Mouse (Mus musculus) cortical plate, adult 2 months (tissue): ENCODE data around the gene Klhdc8b. TPM values are rescaled to one million over a fixed set of nuclear protein-coding genes. Genes with fewer than 3 reads are reported as not detected.
A peak's percentile ranks its signal among the peaks of the same experiment; 100 is the strongest.

Experiments used
- H3K27ac ChIP-seq: fragments of 200-500 bp; 2 replicates; pipeline ENCODE4 v1.5.1; 2012; ENCODE audit warnings: low read length, control low read depth, inconsistent platforms; ENCODE audit not compliant: insufficient read depth
- H3K4me1 ChIP-seq: fragments of 200-500 bp; 2 replicates; pipeline ENCODE4 v1.6.1; 2011; ENCODE audit warnings: low read length; ENCODE audit not compliant: control insufficient read depth, insufficient read depth
- H3K4me3 ChIP-seq: fragments of 200-500 bp; 2 replicates; pipeline ENCODE4 v1.5.1; 2011; ENCODE audit warnings: mild to moderate bottlenecking, low read length, control low read depth; ENCODE audit not compliant: insufficient read depth
- CTCF ChIP-seq: fragments of 200-500 bp; IDR thresholded peaks from 2 replicates; pipeline ENCODE4 v1.5.1; 2011; ENCODE audit warnings: mild to moderate bottlenecking, control low read depth, low read length; ENCODE audit not compliant: insufficient read depth; ENCODE audit errors: extremely low read depth
- POLR2A ChIP-seq: fragments of 200-500 bp; IDR thresholded peaks from 2 replicates; pipeline ENCODE4 v1.6.1; 2011; ENCODE audit warnings: mild to moderate bottlenecking, low read length, control low read depth; ENCODE audit not compliant: insufficient read depth; ENCODE audit errors: extremely low read depth
- polyA plus RNA-seq: library from polyadenylated mRNA; depleted of rRNA; stranded (reverse); fragments of >200 nt; gene quantifications from 2 replicates; pipeline ENCODE4 v1.2.3, GENCODE M21; 2012

Klhdc8b gene
- polyA plus RNA-seq, 1 experiment, result 44.9 TPM

DNA sequence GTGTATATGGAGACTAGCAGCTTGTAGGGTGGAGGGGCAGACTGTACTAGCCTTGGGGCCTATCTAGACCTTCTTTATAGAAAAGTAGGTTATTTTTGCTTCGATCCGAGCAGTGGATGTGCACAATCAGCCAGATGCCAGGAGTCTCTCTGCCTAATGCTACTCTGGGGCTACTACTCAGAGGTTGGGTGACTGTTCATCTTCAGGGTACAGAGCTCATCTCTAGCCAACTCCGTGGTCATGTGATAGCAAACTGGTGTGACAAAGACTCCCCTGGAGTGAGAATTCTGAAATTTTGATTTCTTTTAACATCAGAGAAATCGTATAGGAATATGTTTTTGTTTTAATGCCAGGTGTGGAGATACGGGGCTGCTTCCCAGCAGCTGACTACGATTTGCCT lies 8.5 kb downstream of the Klhdc8b start:
- no peak overlapping the region for H3K27ac ChIP-seq
- peaks cover 4% of the 10 kb centered on the region for H3K4me1 ChIP-seq
- H3K4me3 ChIP-seq, result peak overlapping the region; percentile 66
- TF ChIP-seq CTCF, result no peak
- TF ChIP-seq POLR2A, result no peak

DNA sequence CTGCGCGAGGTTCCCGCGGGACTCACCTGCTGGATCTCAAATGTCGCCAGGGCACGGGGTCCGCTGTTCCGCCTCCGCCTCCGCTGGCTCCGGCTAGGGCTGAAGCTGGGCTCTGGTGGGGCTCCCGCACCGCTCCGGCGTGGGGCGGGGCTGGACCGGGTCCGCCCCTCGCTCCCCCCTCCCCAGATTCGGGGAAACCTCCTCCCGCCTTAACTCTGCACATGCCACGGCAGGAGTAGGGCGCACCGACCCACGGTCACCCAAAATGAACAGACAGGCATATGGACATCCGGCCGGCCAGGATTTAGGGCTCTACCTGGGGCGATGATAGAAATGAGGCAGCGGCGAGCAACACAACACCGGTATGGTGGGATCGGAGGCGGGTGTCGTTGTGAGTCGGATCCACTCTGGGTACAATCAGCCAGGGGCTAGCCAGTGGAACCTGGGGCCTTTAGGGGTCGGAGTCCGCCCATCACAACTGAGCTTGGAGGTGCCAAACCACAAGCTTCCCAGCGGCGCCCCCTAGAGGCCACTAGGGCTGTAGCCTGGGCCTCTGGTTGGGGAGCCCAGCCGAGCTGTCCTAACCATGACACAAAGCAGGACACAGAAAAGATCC lies 9.0 kb downstream of the Klhdc8b start:
- Histone ChIP-seq H3K4me1 (peaks cover 4% of the 10 kb centered on the region), H3K27ac (peak overlapping the region; percentile 33; the same call in 1 of the 2 replicates), H3K4me3 (peak overlapping the region; percentile 66)
- no peak for TF ChIP-seq POLR2A
- TF ChIP-seq CTCF, result peak; percentile 60

DNA sequence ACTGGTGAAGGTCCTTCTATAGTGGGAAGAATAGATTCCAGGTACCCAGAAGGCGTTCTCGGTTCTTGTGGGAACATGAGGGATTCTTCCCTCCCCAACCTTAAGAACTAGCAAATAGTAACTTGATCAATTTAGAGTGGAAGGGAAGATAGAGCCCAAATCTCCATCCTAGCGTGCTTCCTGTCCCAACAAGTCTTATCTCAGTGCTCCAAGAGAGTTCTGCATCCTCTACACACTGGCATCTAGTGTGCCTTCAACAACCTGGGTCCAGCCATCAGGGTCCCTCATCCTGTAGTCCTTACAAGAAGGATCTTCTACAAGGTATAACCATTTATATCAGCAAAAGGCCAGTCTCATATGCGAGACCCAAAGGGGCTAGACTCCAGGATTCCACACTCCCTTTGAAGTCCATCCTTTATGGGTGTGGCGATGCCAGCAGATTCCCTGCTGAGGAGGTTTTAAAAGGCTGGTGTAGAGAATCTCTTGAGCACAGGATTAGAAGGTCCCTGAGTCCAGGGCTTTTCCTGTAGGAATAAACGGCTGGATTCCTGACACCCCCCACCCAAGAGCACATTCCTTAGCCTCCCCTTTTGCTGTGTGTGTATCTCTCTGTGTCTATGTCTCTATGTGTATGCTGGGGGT lies 9.7 kb downstream of the Klhdc8b start:
- Histone ChIP-seq H3K4me3 (peak overlapping the region; percentile 66), H3K27ac (no peak overlapping the region; the same call in 1 of the 2 replicates), H3K4me1 (peaks cover 4% of the 10 kb centered on the region)
- TF ChIP-seq POLR2A (no peak), CTCF (no peak)

GRCm38 (mm10) chr9:108451170-108451493 lies 10.2 kb downstream of the Klhdc8b start:
- no peak for TF ChIP-seq POLR2A
- TF ChIP-seq CTCF, result no peak
- Histone ChIP-seq H3K4me3 (peak overlapping the region; percentile 5; the same call in 1 of the 2 replicates), H3K4me1 (peaks cover 4% of the 10 kb centered on the region), H3K27ac (peak overlapping the region; percentile 40; the same call in 1 of the 2 replicates)

DNA sequence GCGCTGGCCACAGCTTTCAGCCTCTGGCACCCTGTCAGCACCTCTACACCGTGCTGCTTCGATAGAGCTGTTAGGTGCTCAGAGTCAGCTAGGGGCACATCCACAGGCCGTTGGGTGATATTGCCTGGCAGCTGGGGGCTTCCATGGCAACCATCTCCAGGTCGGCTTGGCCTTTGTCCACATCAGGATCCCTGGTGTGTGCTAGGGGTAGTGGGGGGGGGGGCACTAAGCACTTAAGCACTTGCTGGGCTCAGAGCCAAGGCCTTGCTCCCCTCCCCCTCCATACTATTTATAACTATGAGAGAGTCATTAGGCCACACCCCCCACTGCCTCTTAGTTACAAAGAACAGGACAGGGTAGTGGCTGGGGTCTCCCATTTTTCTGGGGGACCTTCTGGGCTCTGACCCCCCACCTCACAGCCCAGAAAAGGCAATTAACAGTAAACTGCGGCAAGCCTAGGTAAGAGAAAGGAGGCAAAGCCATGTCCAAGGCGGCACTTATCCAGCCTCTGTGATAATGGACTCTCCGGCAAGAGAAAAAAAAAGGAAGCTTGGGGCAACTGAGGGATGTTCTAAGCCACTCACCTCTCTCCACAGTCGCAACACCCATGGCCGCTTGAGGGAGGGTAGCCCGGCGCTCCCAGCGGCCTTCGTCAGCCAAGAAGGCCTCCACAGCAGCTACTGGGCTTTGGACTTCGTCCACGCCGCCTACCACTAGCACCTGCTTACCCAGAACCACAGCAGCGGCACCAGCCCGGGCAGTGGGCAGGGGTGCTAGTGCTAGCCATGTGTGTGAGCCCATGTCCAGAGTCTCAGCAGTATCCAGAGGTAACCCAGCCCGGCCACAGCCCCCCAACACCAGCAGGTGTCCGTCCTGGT lies 10.8 kb downstream of the Klhdc8b start:
- H3K27ac ChIP-seq, result peak overlapping the region; percentile 40; the same call in 1 of the 2 replicates
- no peak for TF ChIP-seq POLR2A
- TF ChIP-seq CTCF, result no peak
- peaks cover 4% of the 10 kb centered on the region for H3K4me1 ChIP-seq
- H3K4me3 ChIP-seq, result peak overlapping the region; percentile 5

DNA sequence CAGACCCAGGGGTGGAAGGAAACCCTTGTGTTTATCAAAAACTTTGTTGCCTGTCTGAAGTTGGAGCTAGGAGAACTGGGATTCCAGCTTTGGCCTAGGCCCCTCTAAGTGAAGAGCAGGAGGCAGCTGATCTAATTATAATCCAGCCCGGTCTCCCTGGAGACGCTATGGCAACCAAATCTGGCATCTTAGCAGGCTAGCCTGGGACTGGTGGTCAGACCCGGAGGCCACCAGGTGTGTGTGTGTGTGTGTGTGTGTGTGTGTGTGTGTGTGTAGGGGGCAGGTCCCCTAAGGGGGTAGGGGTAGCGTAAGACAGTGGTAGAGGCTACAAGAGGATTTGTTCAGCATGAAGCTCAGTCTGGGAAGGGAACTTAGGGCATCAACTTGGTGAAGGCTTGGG lies 11.5 kb downstream of the Klhdc8b start:
- 0 out of 2 replicates have a peak overlapping the region, but pooled peaks have one; percentile 40 for H3K27ac ChIP-seq
- H3K4me1 ChIP-seq, result peaks cover 4% of the 10 kb centered on the region
- TF ChIP-seq POLR2A (no peak), CTCF (no peak)
- H3K4me3 ChIP-seq, result peak overlapping the region; percentile 5; the same call in 1 of the 2 replicates

GRCm38 (mm10) chr9:108445125-108445524 lies 16.3 kb downstream of the Klhdc8b start:
- peaks cover 8% of the 10 kb centered on the region for H3K4me1 ChIP-seq
- TF ChIP-seq POLR2A, result no peak
- no peak for TF ChIP-seq CTCF

DNA sequence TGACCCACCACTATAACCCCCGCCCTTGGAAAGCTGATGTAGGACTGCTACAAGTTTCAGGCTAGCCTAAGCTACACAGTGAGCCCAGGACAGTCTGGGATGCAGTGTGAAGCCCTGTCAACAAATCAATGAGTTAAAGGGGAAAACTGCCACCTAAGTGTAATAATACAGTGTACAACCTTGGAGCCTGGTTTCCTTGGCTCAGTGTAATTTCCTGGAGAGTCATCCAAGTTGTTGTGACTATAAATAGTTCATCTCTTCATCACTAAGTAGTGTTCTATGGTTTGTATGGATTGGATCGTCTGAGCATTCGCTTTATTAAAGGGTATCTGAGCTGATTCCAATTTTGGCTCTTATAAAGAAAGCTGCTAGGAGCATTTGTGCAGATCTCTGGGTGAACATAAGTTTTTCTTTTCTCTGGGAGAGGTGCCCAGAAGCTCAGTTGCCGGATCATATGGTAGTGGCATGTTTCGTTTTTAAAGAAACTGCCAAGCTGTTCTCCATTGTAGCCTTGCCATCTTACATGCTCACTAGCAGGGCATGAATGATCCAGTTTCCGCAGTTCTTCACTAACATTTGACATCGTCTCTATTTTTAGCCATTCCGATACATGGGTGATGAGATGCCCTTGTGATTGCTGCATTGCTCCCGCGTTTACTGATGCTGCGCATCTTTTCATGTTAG lies 20.0 kb downstream of the Klhdc8b start:
- H3K4me3 ChIP-seq, result no peak overlapping the region
- H3K4me1 ChIP-seq, result peaks cover 6% of the 10 kb centered on the region
- no peak overlapping the region for H3K27ac ChIP-seq
- TF ChIP-seq CTCF, result no peak
- no peak for TF ChIP-seq POLR2A

More at GRCm38 (mm10) chr9:108445125-108445524, 16.3 kb downstream of the Klhdc8b start:
- no peak overlapping the region for H3K4me3 ChIP-seq
- H3K27ac ChIP-seq, result no peak overlapping the region

DNA sequence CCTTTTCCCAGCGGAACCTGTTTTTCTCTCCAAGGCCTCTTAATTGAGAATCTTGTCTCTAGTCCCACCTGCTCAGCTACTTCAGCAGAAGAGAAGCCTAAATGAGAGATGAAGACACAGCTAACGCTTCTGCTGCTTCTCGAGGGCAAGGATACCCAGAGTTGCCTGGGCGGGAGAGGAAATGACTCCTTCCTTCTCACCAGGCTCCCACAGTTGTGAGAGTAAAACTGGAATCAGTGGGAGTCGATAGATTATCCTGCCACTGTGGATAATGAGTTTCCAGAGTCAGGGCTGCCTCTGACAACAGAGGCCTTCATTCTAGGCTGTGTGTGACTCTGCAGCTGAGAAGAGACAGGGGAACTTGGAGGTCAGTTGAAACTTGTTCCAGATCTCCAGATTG lies 20.9 kb downstream of the Klhdc8b start:
- no peak for TF ChIP-seq CTCF
- no peak for TF ChIP-seq POLR2A
- no peak overlapping the region for H3K4me3 ChIP-seq
- peaks cover 6% of the 10 kb centered on the region for H3K4me1 ChIP-seq
- no peak overlapping the region for H3K27ac ChIP-seq
